Mouse (Mus musculus) forebrain, embryonic 13.5 days (tissue): ENCODE results near the gene Pygm. TPM values are rescaled to one million over a fixed set of nuclear protein-coding genes. Genes with fewer than 3 reads are reported as not detected.
A peak's percentile ranks its signal among the peaks of the same experiment; 100 is the strongest.

Source experiments
- ATAC-seq: fragments of 200-750 bp; cut with Nextera tagmentation; 2 replicates; pipeline ENCODE4 v1.8.0; 2017
- H3K27ac ChIP-seq: fragments of 300-500 bp; sonication (generic); 2 replicates; pipeline ENCODE4 v1.5.1; 2015; ENCODE audit warnings: inconsistent platforms, mild to moderate bottlenecking, moderate library complexity
- H3K27me3 ChIP-seq: fragments of 300-500 bp; sonication (generic); 2 replicates; pipeline ENCODE4 v1.6.1; 2015; ENCODE audit warnings: mild to moderate bottlenecking, inconsistent platforms
- H3K36me3 ChIP-seq: fragments of 300-500 bp; sonication (generic); 2 replicates; pipeline ENCODE4 v1.6.1; 2015; ENCODE audit warnings: mild to moderate bottlenecking, inconsistent platforms; ENCODE audit not compliant: poor library complexity, severe bottlenecking
- H3K4me1 ChIP-seq: fragments of 300-500 bp; sonication (generic); 2 replicates; pipeline ENCODE4 v1.6.1; 2015; ENCODE audit warnings: inconsistent platforms
- H3K4me2 ChIP-seq: fragments of 300-500 bp; sonication (generic); 2 replicates; pipeline ENCODE4 v1.6.1; 2015; ENCODE audit warnings: inconsistent platforms, mild to moderate bottlenecking, moderate library complexity
- H3K4me3 ChIP-seq: fragments of 300-500 bp; sonication (generic); 2 replicates; pipeline ENCODE4 v1.5.1; 2015; ENCODE audit warnings: mild to moderate bottlenecking, inconsistent platforms
- H3K9ac ChIP-seq: fragments of 300-500 bp; sonication (generic); 2 replicates; pipeline ENCODE4 v1.6.1; 2015; ENCODE audit warnings: mild to moderate bottlenecking, inconsistent platforms
- H3K9me3 ChIP-seq: fragments of 300-500 bp; sonication (generic); replicated peaks from 2 replicates; pipeline ENCODE4 v1.6.1; 2016; ENCODE audit warnings: inconsistent platforms
- WGBS: fragments of 180-500 bp; shearing (Covaris S2); methylation state at CpG from one replicate; pipeline ENCODE4 v1.1.7; 2015; 5-methylcytosine and 5-hydroxymethylcytosine counted together
- polyA plus RNA-seq: library from polyadenylated mRNA; unstranded; fragments of >200 nt; fragmentation: Nextera tagmentation; extraction: Ambion mirVana; gene quantifications from 2 replicates; pipeline ENCODE4 v1.2.1, GENCODE M21; 2015

Pygm gene
- polyA plus RNA-seq, 1 experiment from 2014 or later: 2.0 TPM

DNA sequence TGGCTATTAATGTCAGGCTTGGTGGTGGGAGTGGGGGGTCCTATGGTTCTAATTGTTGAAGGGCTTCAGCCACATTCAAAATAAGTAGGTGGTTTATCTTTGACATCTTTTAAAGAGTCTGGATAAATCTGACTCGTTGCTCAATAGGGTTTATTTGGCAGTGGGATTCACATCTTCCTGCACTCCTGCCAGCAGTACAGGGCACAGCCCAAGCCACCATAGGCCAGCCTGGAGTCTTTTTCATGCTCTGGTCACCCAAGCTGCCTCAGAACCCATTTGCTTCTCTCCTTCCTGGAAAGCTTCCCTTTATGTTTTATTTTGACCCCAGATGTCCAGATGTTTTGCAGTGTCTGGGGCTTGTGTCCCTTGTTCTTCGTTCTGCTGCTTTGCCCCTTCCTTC lies 7.6 kb upstream of the Pygm start:
- Histone ChIP-seq H3K4me2 (no peak overlapping the region), H3K4me3 (no peak overlapping the region), H3K27me3 (no peaks in the 10 kb centered on the region), H3K9ac (no peak overlapping the region), H3K36me3 (peaks cover 82% of the 10 kb centered on the region), H3K9me3 (no peaks in the 10 kb centered on the region), H3K27ac (peak overlapping the region; percentile 3; the same call in 1 of the 2 replicates), H3K4me1 (0 out of 2 replicates have a peak, but pooled peaks cover 7% of the 10 kb centered on the region)
- no peak for ATAC-seq
- WGBS: 71% methylated on average over 2 of the region's 2 CpGs

GRCm38 (mm10) chr19:6377327-6378040 lies 6.7 kb upstream of the Pygm start:
- Histone ChIP-seq H3K27me3 (no peaks in the 10 kb centered on the region), H3K27ac (peak overlapping the region; percentile 40), H3K4me2 (no peak overlapping the region), H3K4me1 (0 out of 2 replicates have a peak, but pooled peaks cover 7% of the 10 kb centered on the region), H3K9ac (no peak overlapping the region), H3K36me3 (peaks cover 74% of the 10 kb centered on the region), H3K4me3 (no peak overlapping the region), H3K9me3 (no peaks in the 10 kb centered on the region)
- ATAC-seq: no peak
- 44% methylated on average over 11 of the region's 11 CpGs for WGBS

DNA sequence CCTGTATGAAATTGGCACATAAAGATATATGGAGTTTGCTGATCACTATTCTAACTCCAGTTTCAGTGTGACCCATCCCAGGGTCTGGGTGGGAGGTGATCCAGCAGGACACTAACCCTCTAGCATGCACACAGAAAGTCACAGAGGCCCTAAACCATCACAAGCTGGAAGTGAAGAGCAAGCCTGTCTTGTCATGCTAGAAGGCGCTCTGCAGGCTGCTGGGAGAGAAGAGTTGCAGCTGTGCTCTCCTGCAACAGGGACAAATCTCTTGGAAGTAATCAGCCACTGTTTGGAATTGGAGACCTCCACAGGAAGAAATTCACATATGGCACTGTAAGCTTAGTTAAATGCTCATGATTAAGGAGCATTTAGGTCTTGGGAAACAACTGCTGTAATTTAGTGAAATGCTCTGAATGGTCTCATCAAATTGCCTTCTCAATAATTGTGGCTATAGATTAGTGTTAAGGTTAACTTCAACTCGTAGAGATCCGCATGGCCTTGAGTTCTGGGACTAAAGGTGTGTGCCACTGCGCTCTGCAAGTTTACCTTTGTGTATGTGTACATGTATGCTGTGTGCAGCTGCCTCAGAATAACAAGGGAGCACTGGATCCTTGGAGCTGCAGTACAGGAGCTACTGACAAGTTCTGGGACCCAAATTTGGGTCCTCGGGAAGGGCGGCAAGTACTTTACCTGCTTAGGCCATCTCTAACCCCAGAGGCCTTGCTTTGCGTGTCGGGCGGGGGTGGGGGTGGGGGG lies 3.6 kb upstream of the Pygm start:
- 93% methylated on average over 9 of the region's 9 CpGs for WGBS
- peaks cover 42% of the 10 kb centered on the region for H3K36me3 ChIP-seq
- H3K4me3 ChIP-seq: no peak overlapping the region
- no peak overlapping the region for H3K4me2 ChIP-seq
- H3K9me3 ChIP-seq: no peaks in the 10 kb centered on the region
- no peak overlapping the region for H3K9ac ChIP-seq
- H3K4me1 ChIP-seq: 0 out of 2 replicates have a peak, but pooled peaks cover 16% of the 10 kb centered on the region
- ATAC-seq: no peak
- H3K27me3 ChIP-seq: no peaks in the 10 kb centered on the region
- no peak overlapping the region for H3K27ac ChIP-seq

DNA sequence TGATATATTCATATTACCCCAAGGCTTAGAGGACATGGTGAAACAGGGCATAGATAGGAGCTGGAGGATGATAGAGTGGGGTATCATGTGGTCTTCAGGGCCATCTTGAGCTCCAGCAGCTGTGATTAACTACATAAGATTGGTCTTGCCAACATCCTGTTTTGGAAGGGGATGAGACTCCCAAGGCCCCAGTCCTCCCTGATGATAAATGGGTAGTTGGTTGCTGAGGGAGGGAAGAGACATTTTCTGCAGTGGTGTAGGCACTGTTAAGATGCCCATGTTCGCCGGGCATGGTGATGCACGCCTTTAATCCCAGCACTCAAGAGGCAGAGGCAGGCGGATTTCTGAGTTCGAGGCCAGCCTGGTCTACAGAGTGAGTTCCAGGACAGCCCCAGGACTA lies 3.0 kb upstream of the Pygm start:
- 96% methylated on average over 5 of the region's 5 CpGs for WGBS
- H3K4me3 ChIP-seq: no peak overlapping the region
- H3K4me1 ChIP-seq: 0 out of 2 replicates have a peak, but pooled peaks cover 16% of the 10 kb centered on the region
- no peak overlapping the region for H3K9ac ChIP-seq
- H3K27me3 ChIP-seq: no peaks in the 10 kb centered on the region
- H3K36me3 ChIP-seq: peaks cover 36% of the 10 kb centered on the region
- H3K9me3 ChIP-seq: no peaks in the 10 kb centered on the region
- no peak overlapping the region for H3K27ac ChIP-seq
- no peak overlapping the region for H3K4me2 ChIP-seq
- no peak for ATAC-seq

- Histone ChIP-seq H3K36me3 (peaks cover 24% of the 10 kb centered on the region), H3K4me3 (no peak overlapping the region), H3K4me1 (0 out of 2 replicates have a peak, but pooled peaks cover 14% of the 10 kb centered on the region), H3K4me2 (no peak overlapping the region), H3K27ac (no peak overlapping the region), H3K9ac (no peak overlapping the region), H3K9me3 (no peaks in the 10 kb centered on the region), H3K27me3 (no peaks in the 10 kb centered on the region)
- 82% methylated on average over 4 of the region's 4 CpGs for WGBS
- ATAC-seq: no peak
Observed at GRCm38 (mm10) chr19:6382323-6382924, 1.8 kb upstream of the Pygm start.

DNA sequence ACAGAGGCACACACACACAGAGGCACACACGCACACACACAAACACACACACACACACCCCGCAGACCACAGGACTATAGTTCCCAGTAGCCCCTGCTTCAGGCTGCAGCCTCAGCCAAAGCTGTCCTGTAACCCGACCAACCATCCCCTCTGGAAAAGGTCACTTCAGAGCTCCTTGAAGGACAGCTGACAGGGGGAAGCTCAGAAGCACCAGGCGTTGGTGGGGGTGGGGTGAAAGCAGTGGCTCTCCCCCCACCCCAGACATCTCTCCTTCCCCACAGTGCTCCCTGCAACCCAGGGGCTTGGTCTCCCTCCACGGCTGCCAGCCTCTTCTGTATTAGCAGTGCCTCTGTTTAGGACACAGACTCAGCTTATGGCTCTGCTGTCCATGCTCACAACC lies 729 bp upstream of the Pygm start:
- WGBS: 46% methylated on average over 5 of the region's 5 CpGs
- Histone ChIP-seq H3K9ac (no peak overlapping the region), H3K27me3 (0 out of 2 replicates have a peak, but pooled peaks cover 2% of the 10 kb centered on the region), H3K27ac (no peak overlapping the region), H3K36me3 (peaks cover 14% of the 10 kb centered on the region), H3K4me2 (no peak overlapping the region), H3K4me1 (0 out of 2 replicates have a peak, but pooled peaks cover 9% of the 10 kb centered on the region), H3K9me3 (no peaks in the 10 kb centered on the region), H3K4me3 (no peak overlapping the region)
- no peak for ATAC-seq

GRCm38 (mm10) chr19:6384954-6385353 lies 755 bp downstream of the Pygm start:
- WGBS: 90% methylated on average over 11 of the region's 11 CpGs
- peaks cover under 1% of the 10 kb centered on the region; the same call in 1 of the 2 replicates for H3K36me3 ChIP-seq
- H3K9me3 ChIP-seq: no peaks in the 10 kb centered on the region
- no peak for ATAC-seq
- H3K4me1 ChIP-seq: peaks cover 16% of the 10 kb centered on the region; the same call in 1 of the 2 replicates
- H3K27me3 ChIP-seq: 0 out of 2 replicates have a peak, but pooled peaks cover 2% of the 10 kb centered on the region
- no peak overlapping the region for H3K4me3 ChIP-seq
- H3K4me2 ChIP-seq: no peak overlapping the region
- no peak overlapping the region for H3K27ac ChIP-seq
- no peak overlapping the region for H3K9ac ChIP-seq

- H3K27me3 ChIP-seq: 0 out of 2 replicates have a peak, but pooled peaks cover 2% of the 10 kb centered on the region
- ATAC-seq: no peak
- no peaks in the 10 kb centered on the region for H3K36me3 ChIP-seq
- no peak overlapping the region for H3K4me3 ChIP-seq
- H3K9ac ChIP-seq: no peak overlapping the region; the same call in 1 of the 2 replicates
- no peak overlapping the region for H3K27ac ChIP-seq
- 87% methylated on average over 5 of the region's 5 CpGs for WGBS
- peaks cover 16% of the 10 kb centered on the region; the same call in 1 of the 2 replicates for H3K4me1 ChIP-seq
- H3K4me2 ChIP-seq: no peak overlapping the region
- no peaks in the 10 kb centered on the region for H3K9me3 ChIP-seq
Observed at GRCm38 (mm10) chr19:6385419-6385818, 1.2 kb downstream of the Pygm start.

GRCm38 (mm10) chr19:6385821-6386220 lies 1.6 kb downstream of the Pygm start:
- Histone ChIP-seq H3K36me3 (no peaks in the 10 kb centered on the region), H3K9ac (no peak overlapping the region; the same call in 1 of the 2 replicates), H3K27me3 (0 out of 2 replicates have a peak, but pooled peaks cover 2% of the 10 kb centered on the region), H3K9me3 (no peaks in the 10 kb centered on the region), H3K4me1 (peaks cover 16% of the 10 kb centered on the region; the same call in 1 of the 2 replicates), H3K27ac (no peak overlapping the region), H3K4me2 (no peak overlapping the region), H3K4me3 (no peak overlapping the region)
- no peak for ATAC-seq
- WGBS: 76% methylated on average over 7 of the region's 7 CpGs

- no peak overlapping the region for H3K4me3 ChIP-seq
Observed at GRCm38 (mm10) chr19:6386234-6386633, 2.0 kb downstream of the Pygm start.

GRCm38 (mm10) chr19:6388006-6388405 lies 3.8 kb downstream of the Pygm start:
- no peak overlapping the region for H3K9ac ChIP-seq
- H3K27me3 ChIP-seq: 0 out of 2 replicates have a peak, but pooled peaks cover 2% of the 10 kb centered on the region
- no peak overlapping the region for H3K4me2 ChIP-seq
- H3K27ac ChIP-seq: no peak overlapping the region
- no peak overlapping the region for H3K4me3 ChIP-seq
- peaks cover 16% of the 10 kb centered on the region; the same call in 1 of the 2 replicates for H3K4me1 ChIP-seq
- no peaks in the 10 kb centered on the region for H3K9me3 ChIP-seq
- ATAC-seq: no peak
- 84% methylated on average over 13 of the region's 13 CpGs for WGBS
- H3K36me3 ChIP-seq: no peaks in the 10 kb centered on the region

More at GRCm38 (mm10) chr19:6386234-6386633, 2.0 kb downstream of the Pygm start:
- 0 out of 2 replicates have a peak, but pooled peaks cover 2% of the 10 kb centered on the region for H3K27me3 ChIP-seq
- no peak overlapping the region for H3K27ac ChIP-seq
- H3K4me1 ChIP-seq: peaks cover 16% of the 10 kb centered on the region; the same call in 1 of the 2 replicates
- no peaks in the 10 kb centered on the region for H3K9me3 ChIP-seq
- no peaks in the 10 kb centered on the region for H3K36me3 ChIP-seq
- 65% methylated on average over 9 of the region's 9 CpGs for WGBS
- H3K9ac ChIP-seq: no peak overlapping the region
- H3K4me2 ChIP-seq: no peak overlapping the region
- no peak for ATAC-seq
